Comparison of ENCODE assay signal across 9 mouse cellular contexts in the genomic region with DNA sequence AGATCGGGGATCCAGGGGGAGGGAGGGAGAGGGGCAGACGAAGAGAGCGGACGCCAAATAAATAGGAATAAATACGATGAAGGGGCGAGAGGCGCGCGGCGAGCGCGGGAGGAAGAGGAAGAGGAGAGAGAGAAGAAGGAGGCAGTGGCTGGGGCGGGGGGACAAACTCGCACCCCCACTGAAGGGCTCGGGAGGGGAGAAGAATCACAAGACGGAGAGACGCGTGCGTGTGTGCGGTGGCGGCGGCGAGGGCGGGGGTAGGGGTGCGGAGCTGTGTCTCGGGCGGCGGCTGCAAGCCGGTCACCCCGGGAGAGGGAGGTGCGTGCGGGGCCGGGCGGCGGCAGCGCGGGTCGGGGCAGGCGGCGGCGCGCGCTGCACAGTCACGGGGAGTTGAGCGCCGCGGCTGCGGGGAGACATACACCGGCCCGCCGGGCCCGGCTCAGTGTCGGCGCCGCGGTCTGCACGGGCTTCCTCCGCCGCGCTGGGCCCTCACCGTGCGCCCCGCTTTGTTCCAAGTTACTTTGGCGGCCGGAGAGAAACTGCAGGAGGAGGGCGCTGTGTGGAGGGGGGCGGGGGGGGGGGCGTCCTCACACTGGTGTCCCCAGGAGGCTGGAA. TPM values are rescaled to one million over a fixed set of nuclear protein-coding genes. Genes with fewer than 3 reads are reported as not detected.
DNase-seq lines count a peak whose midpoint lies in the region; ATAC-seq lines count a peak whose summit lies in the region.
"Had no signal": no experiment of that assay in that cellular context is flagged by ENCODE, and none has a peak within 500 bp of the region (broad histone marks: within the 10 kb centered on the region; RNA-seq: fewer than 3 reads in every experiment).

A gene (minus strand): TSS at position 142 of the 615 bp plus-strand sequence.

- under 1% methylated on average over 58 of the region's 68 CpGs for WGBS in forebrain, embryonic 13.5 days
- under 1% methylated on average over 24 of the region's 68 CpGs for WGBS in midbrain, embryonic 12.5 days

- H3K36me3 ChIP-seq in forebrain, embryonic 13.5 days (ENCODE audit: poor library complexity, severe bottlenecking) = no peaks in the 10 kb centered on the region
- no peaks in the 10 kb centered on the region for H3K36me3 ChIP-seq in midbrain, embryonic 12.5 days
- no peaks in the 10 kb centered on the region for H3K36me3 ChIP-seq in splenic B cell, adult 2 months (ENCODE audit: control insufficient read depth, insufficient read depth, low read length, poor library complexity, severe bottlenecking)

- no peaks in the 10 kb centered on the region for H3K9me3 ChIP-seq in forebrain, embryonic 13.5 days (replicated peaks)
- no peaks in the 10 kb centered on the region for H3K9me3 ChIP-seq in midbrain, embryonic 12.5 days

- peak; percentile 39 for ATAC-seq in forebrain, embryonic 13.5 days
- ATAC-seq in midbrain, embryonic 12.5 days (ENCODE audit: low FRiP score, low read depth) = peak; percentile 27

- peak; percentile 20 for DNase-seq in cerebellum, adult 11-12 months
- no peak for DNase-seq in cerebellum, adult 8-10 months
- DNase-seq in adrenal gland, postnatal 25 days = peak; percentile 61
- DNase-seq in heart, postnatal 14 days = peak; percentile 50 to 56
- peak; percentile 19 to 42 for DNase-seq in layer of hippocampus, postnatal 25 days (ENCODE audit: extremely low spot score in 1 of 2, low spot score in 1 of 2)
- DNase-seq in splenic B cell, adult 2 months (ENCODE audit: low read depth, low spot score) = peak; percentile 16

- peaks cover 12% of the 10 kb centered on the region; the same call in 1 of the 2 replicates for H3K4me1 ChIP-seq in forebrain, embryonic 13.5 days
- no peaks in the 10 kb centered on the region for H3K4me1 ChIP-seq in midbrain, embryonic 12.5 days

- intact Hi-C loops in heart, postnatal 14 days (cut with DNase I) = loop anchor here (5.0 to 10.0 kb wide), 3 partner anchors 99 to 584 kb away; no protein-coding TSS in a partner anchor

- H3K4me3 ChIP-seq in forebrain, embryonic 13.5 days = peak within 1 kb of the TSS; percentile 73
- peak within 1 kb of the TSS; percentile 82 for H3K4me3 ChIP-seq in midbrain, embryonic 12.5 days

- peak within 1 kb of the TSS; percentile 97 for H3K4me2 ChIP-seq in forebrain, embryonic 13.5 days
- peak within 1 kb of the TSS; percentile 82 for H3K4me2 ChIP-seq in midbrain, embryonic 12.5 days (replicated peaks)

- H3K9ac ChIP-seq in forebrain, embryonic 13.5 days = peak within 1 kb of the TSS; percentile 82
- H3K9ac ChIP-seq in midbrain, embryonic 12.5 days (replicated peaks) = peak within 1 kb of the TSS; percentile 95

- peak within 1 kb of the TSS; percentile 80 for H3K27ac ChIP-seq in forebrain, embryonic 13.5 days
- H3K27ac ChIP-seq in midbrain, embryonic 12.5 days (replicated peaks) = peak within 1 kb of the TSS; percentile 96

- peaks cover 38% of the 10 kb centered on the region for H3K27me3 ChIP-seq in forebrain, embryonic 13.5 days
- H3K27me3 ChIP-seq in midbrain, embryonic 12.5 days = peaks cover 4% of the 10 kb centered on the region
- H3K27me3 ChIP-seq in splenic B cell, adult 2 months (ENCODE audit: control insufficient read depth, insufficient read depth, low read length, poor library complexity, severe bottlenecking) = no peaks in the 10 kb centered on the region

RNA-seq across cellular contexts. Expression of the gene that starts here (rescaled TPM):
- 20.8 and 30.0 TPM in 2 replicates for total RNA-seq in adrenal gland, postnatal 25 days (2021)
- polyA plus RNA-seq in forebrain, embryonic 13.5 days (2015; fragmentation: Nextera tagmentation; extraction: Ambion mirVana) = 27.2 and 29.2 TPM in 2 replicates
- 10 to 100 TPM; 23.6 to 24.8 TPM for total RNA-seq in heart, postnatal 14 days (2021)
- 1 to 10 TPM; 6.9 to 7.2 TPM for total RNA-seq in layer of hippocampus, postnatal 25 days (2021)
- 85.4 and 115 TPM in 2 replicates for polyA plus RNA-seq in midbrain, embryonic 12.5 days (2016; fragmentation: Nextera tagmentation; extraction: Ambion mirVana)
- total RNA-seq: hematopoietic stem cell, adult 5-6 weeks had no signal
